Comparison of ENCODE assay signal across 11 mouse cellular contexts in the genomic region with DNA sequence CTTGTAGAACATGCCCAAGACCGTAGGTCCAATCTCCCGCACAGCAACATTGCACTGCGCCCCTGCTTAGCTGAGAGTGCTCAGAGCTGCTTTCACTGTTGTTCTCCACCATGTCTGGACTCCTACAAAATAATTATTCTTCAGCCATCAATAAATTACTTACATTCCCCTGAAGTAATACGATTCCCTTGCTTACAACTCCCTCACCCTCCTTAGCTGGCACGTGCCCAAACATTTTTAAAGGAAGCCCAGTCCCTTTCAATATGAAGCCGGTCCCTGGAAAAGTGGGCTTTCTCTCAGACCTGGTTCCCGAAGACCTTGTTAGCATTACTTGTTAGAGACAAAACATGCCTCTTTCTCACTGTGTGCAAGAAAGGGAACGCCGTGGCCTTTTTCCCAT.
"Had no signal": no experiment of that assay in that cellular context is flagged by ENCODE, and none has a peak within 500 bp of the region (broad histone marks: within the 10 kb centered on the region; RNA-seq: fewer than 3 reads in every experiment).

No protein-coding gene starts in this region.

- H3K9ac ChIP-seq: liver, embryonic 14.5 days; neural tube, embryonic 12.5 days had no signal

- H3K4me3 ChIP-seq: left cerebral cortex, adult 2 months; neural tube, embryonic 12.5 days had no signal

- H3K9me3 ChIP-seq: neural tube, embryonic 12.5 days had no signal

- DNase-seq: kidney, adult 18-20 months; lung, adult 18-20 months; lung, postnatal 36 days; midbrain, embryonic 14.5 days; retina, postnatal 1 day; right cerebral cortex, postnatal 4 days; thymus, adult 18-20 months; thymus, postnatal 14 days had no signal

- H3K36me3 ChIP-seq: neural tube, embryonic 12.5 days had no signal

- H3K4me1 ChIP-seq: neural tube, embryonic 12.5 days had no signal

- H3K27ac ChIP-seq: left cerebral cortex, adult 2 months; liver, embryonic 14.5 days; neural tube, embryonic 12.5 days had no signal

- H3K4me2 ChIP-seq: neural tube, embryonic 12.5 days had no signal

- H3K27me3 ChIP-seq: neural tube, embryonic 12.5 days had no signal
